Mouse (Mus musculus) heart, embryonic 10.5 days (tissue): ENCODE data around the gene Pip4k2b. TPM values are rescaled to one million over a fixed set of nuclear protein-coding genes. Genes with fewer than 3 reads are reported as not detected.
A peak's percentile ranks its signal among the peaks of the same experiment; 100 is the strongest.
"Not testable (repeated sequence)": the region's sequence is repeated elsewhere in the genome, so short reads cannot be mapped to it uniquely, and the experiment has no call there.

ENCODE experiments used
- DNase-seq: peaks from one replicate; pipeline ENCODE4 v3.0.0-alpha.2; 2017; ENCODE audit warnings: low spot score
- H3K27ac ChIP-seq: fragments of 300-500 bp; sonication (generic); 2 replicates; pipeline ENCODE4 v1.5.1; 2016; ENCODE audit warnings: mild to moderate bottlenecking
- H3K27me3 ChIP-seq: fragments of 300-500 bp; sonication (generic); 2 replicates; pipeline ENCODE4 v1.6.1; 2016; ENCODE audit warnings: mild to moderate bottlenecking; ENCODE audit not compliant: poor library complexity, insufficient read depth, severe bottlenecking
- H3K36me3 ChIP-seq: fragments of 300-500 bp; sonication (generic); 2 replicates; pipeline ENCODE4 v1.6.1; 2016; ENCODE audit warnings: mild to moderate bottlenecking, moderate library complexity
- H3K4me1 ChIP-seq: fragments of 300-500 bp; sonication (generic); 2 replicates; pipeline ENCODE4 v1.6.1; 2016; ENCODE audit warnings: mild to moderate bottlenecking
- H3K4me3 ChIP-seq: fragments of 300-500 bp; sonication (generic); 2 replicates; pipeline ENCODE4 v1.5.1; 2016; ENCODE audit warnings: mild to moderate bottlenecking, moderate library complexity
- H3K9me3 ChIP-seq: fragments of 300-500 bp; sonication (generic); 2 replicates; pipeline ENCODE4 v1.6.1; 2016; ENCODE audit warnings: mild to moderate bottlenecking, moderate library complexity
- whole genome bisulfite sequencing: fragments of 180-500 bp; shearing (Covaris S2); methylation state at CpG from one replicate; pipeline ENCODE4 v1.1.7; 2016; 5-methylcytosine and 5-hydroxymethylcytosine counted together
- polyA plus RNA-seq: library from polyadenylated mRNA; unstranded; fragments of >200 nt; fragmentation: Nextera tagmentation; extraction: Ambion mirVana; gene quantifications from 2 replicates; pipeline ENCODE4 v1.2.1, GENCODE M21; 2016

The Pip4k2b gene
- polyA plus RNA-seq, 1 experiment from 2014 or later: 1.3 TPM

- DNase-seq: no peak
- peaks cover 86% of the 10 kb centered on the region for H3K36me3 ChIP-seq
Observed at GRCm38 (mm10) chr11:97719041-97719440, 25.5 kb downstream of the Pip4k2b start.

GRCm38 (mm10) chr11:97718281-97718860 is 26.1 kb downstream of the Pip4k2b start:
- WGBS: 68% methylated on average over 15 of the region's 15 CpGs
- DNase-seq: no peak
- Histone ChIP-seq H3K9me3 (no peaks in the 10 kb centered on the region), H3K4me1 (peaks cover 25% of the 10 kb centered on the region), H3K27ac (no peak overlapping the region), H3K36me3 (peaks cover 86% of the 10 kb centered on the region), H3K27me3 (no peaks in the 10 kb centered on the region), H3K4me3 (no peak overlapping the region)

More at GRCm38 (mm10) chr11:97719041-97719440, 25.5 kb downstream of the Pip4k2b start:
- no peaks in the 10 kb centered on the region for H3K27me3 ChIP-seq
- H3K9me3 ChIP-seq: no peaks in the 10 kb centered on the region
- 73% methylated on average over 4 of the region's 4 CpGs for WGBS
- H3K4me3 ChIP-seq: no peak overlapping the region
- H3K4me1 ChIP-seq: peaks cover 25% of the 10 kb centered on the region
- no peak overlapping the region for H3K27ac ChIP-seq

- no peaks in the 10 kb centered on the region for H3K27me3 ChIP-seq
- WGBS: 82% methylated on average over 26 of the region's 26 CpGs
- H3K4me3 ChIP-seq: no peak overlapping the region
- H3K4me1 ChIP-seq: peaks cover 25% of the 10 kb centered on the region
- peak overlapping the region; percentile 18; the same call in 1 of the 2 replicates for H3K27ac ChIP-seq
- H3K9me3 ChIP-seq: no peaks in the 10 kb centered on the region
- peaks cover 86% of the 10 kb centered on the region for H3K36me3 ChIP-seq
- DNase-seq: no peak
Observed at GRCm38 (mm10) chr11:97717369-97718280, 26.9 kb downstream of the Pip4k2b start.

GRCm38 (mm10) chr11:97716021-97716420 is 28.5 kb downstream of the Pip4k2b start:
- no peak overlapping the region for H3K27ac ChIP-seq
- 70% methylated on average over 8 of the region's 8 CpGs for WGBS
- peaks cover 25% of the 10 kb centered on the region for H3K4me1 ChIP-seq
- H3K36me3 ChIP-seq: peaks cover 86% of the 10 kb centered on the region
- H3K9me3 ChIP-seq: no peaks in the 10 kb centered on the region
- no peak for DNase-seq
- no peaks in the 10 kb centered on the region for H3K27me3 ChIP-seq
- H3K4me3 ChIP-seq: no peak overlapping the region

GRCm38 (mm10) chr11:97714784-97715760 is 29.4 kb downstream of the Pip4k2b start:
- no peak overlapping the region for H3K4me3 ChIP-seq
- H3K27me3 ChIP-seq: no peaks in the 10 kb centered on the region
- WGBS: 88% methylated on average over 14 of the region's 14 CpGs
- H3K27ac ChIP-seq: no peak overlapping the region
- H3K4me1 ChIP-seq: peaks cover 25% of the 10 kb centered on the region
- peaks cover 80% of the 10 kb centered on the region for H3K36me3 ChIP-seq
- no peak for DNase-seq
- no peaks in the 10 kb centered on the region for H3K9me3 ChIP-seq

- no peak overlapping the region for H3K27ac ChIP-seq
- DNase-seq: no peak
- H3K9me3 ChIP-seq: no peaks in the 10 kb centered on the region
- no peak overlapping the region for H3K4me3 ChIP-seq
- H3K27me3 ChIP-seq: no peaks in the 10 kb centered on the region
- WGBS: 97% methylated on average over 3 of the region's 3 CpGs
- H3K36me3 ChIP-seq: peaks cover 74% of the 10 kb centered on the region
- peaks cover 24% of the 10 kb centered on the region for H3K4me1 ChIP-seq
Observed at GRCm38 (mm10) chr11:97714356-97714755, 30.1 kb downstream of the Pip4k2b start.

GRCm38 (mm10) chr11:97713896-97714295 is 30.6 kb downstream of the Pip4k2b start:
- peaks cover 74% of the 10 kb centered on the region for H3K36me3 ChIP-seq
- WGBS: 82% methylated on average over 8 of the region's 8 CpGs
- H3K4me1 ChIP-seq: peaks cover 20% of the 10 kb centered on the region
- no peak overlapping the region for H3K4me3 ChIP-seq
- H3K9me3 ChIP-seq: no peaks in the 10 kb centered on the region
- DNase-seq: no peak
- H3K27ac ChIP-seq: no peak overlapping the region
- H3K27me3 ChIP-seq: no peaks in the 10 kb centered on the region

- no peak for DNase-seq
- Histone ChIP-seq H3K27ac (no peak overlapping the region), H3K4me3 (no peak overlapping the region), H3K27me3 (no peaks in the 10 kb centered on the region), H3K4me1 (peaks cover 12% of the 10 kb centered on the region), H3K36me3 (peaks cover 75% of the 10 kb centered on the region), H3K9me3 (no peaks in the 10 kb centered on the region)
- 92% methylated on average over 15 of the region's 15 CpGs for WGBS
Observed at GRCm38 (mm10) chr11:97712286-97712685, 32.2 kb downstream of the Pip4k2b start.

- Histone ChIP-seq H3K36me3 (peaks cover 80% of the 10 kb centered on the region), H3K27ac (no peak overlapping the region), H3K9me3 (no peaks in the 10 kb centered on the region), H3K27me3 (no peaks in the 10 kb centered on the region), H3K4me3 (no peak overlapping the region), H3K4me1 (peaks cover 11% of the 10 kb centered on the region)
- no peak for DNase-seq
- 82% methylated on average over 13 of the region's 13 CpGs for WGBS
Observed at GRCm38 (mm10) chr11:97711200-97711900, 33.2 kb downstream of the Pip4k2b start.

GRCm38 (mm10) chr11:97710067-97710466 is 34.4 kb downstream of the Pip4k2b start:
- H3K4me3 ChIP-seq, DNase-seq, H3K27ac ChIP-seq, H3K27me3 ChIP-seq, H3K4me1 ChIP-seq, H3K9me3 ChIP-seq: not testable (repeated sequence)
- peaks cover 85% of the 10 kb centered on the region for H3K36me3 ChIP-seq
- 82% methylated on average over 2 of the region's 2 CpGs for WGBS

- Histone ChIP-seq H3K9me3 (no peaks in the 10 kb centered on the region), H3K36me3 (peaks cover 36% of the 10 kb centered on the region), H3K27me3 (no peaks in the 10 kb centered on the region), H3K4me1 (peaks cover 32% of the 10 kb centered on the region), H3K27ac (peak within 1 kb of the TSS; percentile 91), H3K4me3 (peak within 1 kb of the TSS; percentile 96)
- WGBS: 1% methylated on average over 35 of the region's 35 CpGs
- peak; percentile 99 for DNase-seq
Observed at GRCm38 (mm10) chr11:97703039-97703826, 41.3 kb downstream of the Pip4k2b start, which contains the start of gene Psmb3. Gene Psmb3, plus strand, starts transcription at chr11:97703399.
